Mouse (Mus musculus): Measurements from ENCODE around the gene Sctr. TPM values are rescaled to one million over a fixed set of nuclear protein-coding genes. Genes with fewer than 3 reads are reported as not detected.

Sctr gene
- polyA plus RNA-seq, 1 experiment, result not detected

GRCm38 (mm10) chr1:120044584-120044983 lies 37.9 kb downstream of the Sctr start:
- H3K4me1 ChIP-seq, result peaks cover 3% of the 10 kb centered on the region; the same call in 1 of the 2 replicates
- TF ChIP-seq GATA1 (IDR thresholded peaks at IDR 0.05; ENCODE audit: borderline replicate concordance, low read length) (no peak), FLI1 (IDR thresholded peaks at IDR 0.05; ENCODE audit: low read length) (no peak)

GRCm38 (mm10) chr1:120047325-120047724 lies 40.6 kb downstream of the Sctr start:
- peaks cover 3% of the 10 kb centered on the region; the same call in 1 of the 2 replicates for H3K4me1 ChIP-seq
- no peaks in the 10 kb centered on the region for H3K9me3 ChIP-seq
- no peak overlapping the region for H3K4me3 ChIP-seq (replicated peaks)
- H3K36me3 ChIP-seq (replicated peaks; ENCODE audit: low read length), result no peaks in the 10 kb centered on the region
- peaks cover 20% of the 10 kb centered on the region for H3K27me3 ChIP-seq (replicated peaks)
- no peak for TF ChIP-seq GATA1 (IDR thresholded peaks at IDR 0.05; ENCODE audit: borderline replicate concordance, low read length)
- no peak for TF ChIP-seq FLI1 (IDR thresholded peaks at IDR 0.05; ENCODE audit: low read length)

More at GRCm38 (mm10) chr1:120044584-120044983, 37.9 kb downstream of the Sctr start:
- Histone ChIP-seq H3K4me3 (replicated peaks) (no peak overlapping the region), H3K27me3 (replicated peaks) (peaks cover 16% of the 10 kb centered on the region), H3K9me3 (no peaks in the 10 kb centered on the region), H3K36me3 (replicated peaks; ENCODE audit: low read length) (no peaks in the 10 kb centered on the region)

GRCm38 (mm10) chr1:120051070-120051469 lies 44.4 kb downstream of the Sctr start:
- Histone ChIP-seq H3K4me1 (peaks cover 13% of the 10 kb centered on the region), H3K4me3 (replicated peaks) (no peak overlapping the region), H3K9me3 (peaks cover 4% of the 10 kb centered on the region), H3K36me3 (replicated peaks; ENCODE audit: low read length) (no peaks in the 10 kb centered on the region), H3K27me3 (replicated peaks) (peaks cover 20% of the 10 kb centered on the region)
- TF ChIP-seq FLI1 (IDR thresholded peaks at IDR 0.05; ENCODE audit: low read length) (no peak), GATA1 (IDR thresholded peaks at IDR 0.05; ENCODE audit: borderline replicate concordance, low read length) (no peak)

DNA sequence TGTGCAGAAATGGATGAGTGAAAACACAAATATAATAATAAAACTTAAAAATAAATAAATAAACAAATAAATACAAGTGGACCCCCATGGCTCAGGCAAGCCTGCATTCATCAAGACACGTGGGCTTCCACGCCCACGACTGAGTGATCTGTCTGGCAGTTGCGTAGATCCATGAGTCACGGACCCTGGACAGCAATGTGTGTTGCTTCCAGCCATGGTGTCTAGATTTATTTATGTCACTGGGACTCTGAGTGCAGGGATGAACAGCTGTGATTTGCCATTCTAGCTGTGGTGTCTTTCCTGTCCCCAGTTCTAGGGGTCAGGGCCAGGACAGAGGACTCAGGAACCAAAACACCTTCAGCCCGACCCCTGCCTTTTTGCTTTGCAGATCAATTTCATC lies 48.3 kb downstream of the Sctr start:
- peaks cover 4% of the 10 kb centered on the region for H3K9me3 ChIP-seq
- no peak overlapping the region for H3K4me3 ChIP-seq (replicated peaks)
- H3K36me3 ChIP-seq (replicated peaks; ENCODE audit: low read length), result no peaks in the 10 kb centered on the region
- no peak for TF ChIP-seq GATA1 (IDR thresholded peaks at IDR 0.05; ENCODE audit: borderline replicate concordance, low read length)
- no peak for TF ChIP-seq FLI1 (IDR thresholded peaks at IDR 0.05; ENCODE audit: low read length)
- peaks cover 20% of the 10 kb centered on the region for H3K4me1 ChIP-seq
- peaks cover 24% of the 10 kb centered on the region for H3K27me3 ChIP-seq (replicated peaks)

- Histone ChIP-seq H3K4me1 (peaks cover 20% of the 10 kb centered on the region), H3K9me3 (peaks cover 4% of the 10 kb centered on the region), H3K4me3 (replicated peaks) (no peak overlapping the region), H3K36me3 (replicated peaks; ENCODE audit: low read length) (no peaks in the 10 kb centered on the region), H3K27me3 (replicated peaks) (peaks cover 24% of the 10 kb centered on the region)
- no peak for TF ChIP-seq FLI1 (IDR thresholded peaks at IDR 0.05; ENCODE audit: low read length)
- no peak for TF ChIP-seq GATA1 (IDR thresholded peaks at IDR 0.05; ENCODE audit: borderline replicate concordance, low read length)
These were observed 48.8 kb downstream of the Sctr start for GRCm38 (mm10) chr1:120055475-120055874.

DNA sequence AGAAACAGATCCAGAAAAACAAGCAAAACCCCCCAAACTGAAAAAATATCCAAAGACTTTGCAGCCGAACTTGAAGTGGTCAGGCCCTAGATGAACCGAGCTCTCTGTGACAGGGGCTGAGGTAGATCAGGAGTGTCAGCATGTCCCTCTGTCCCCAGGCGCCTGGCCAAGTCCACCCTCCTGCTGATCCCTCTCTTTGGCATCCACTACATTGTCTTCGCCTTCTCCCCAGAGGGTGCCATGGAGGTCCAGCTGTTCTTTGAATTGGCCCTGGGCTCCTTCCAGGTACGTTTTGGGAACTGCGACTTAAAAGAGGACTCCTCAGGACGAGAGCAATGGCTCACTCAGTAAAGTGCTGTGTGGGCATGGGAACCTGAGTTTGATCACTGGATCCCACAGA lies 49.5 kb downstream of the Sctr start:
- Histone ChIP-seq H3K36me3 (replicated peaks; ENCODE audit: low read length) (no peaks in the 10 kb centered on the region), H3K4me3 (replicated peaks) (no peak overlapping the region), H3K27me3 (replicated peaks) (peaks cover 24% of the 10 kb centered on the region), H3K9me3 (peaks cover 4% of the 10 kb centered on the region), H3K4me1 (peaks cover 20% of the 10 kb centered on the region)
- TF ChIP-seq GATA1 (IDR thresholded peaks at IDR 0.05; ENCODE audit: borderline replicate concordance, low read length) (no peak), FLI1 (IDR thresholded peaks at IDR 0.05; ENCODE audit: low read length) (no peak)

DNA sequence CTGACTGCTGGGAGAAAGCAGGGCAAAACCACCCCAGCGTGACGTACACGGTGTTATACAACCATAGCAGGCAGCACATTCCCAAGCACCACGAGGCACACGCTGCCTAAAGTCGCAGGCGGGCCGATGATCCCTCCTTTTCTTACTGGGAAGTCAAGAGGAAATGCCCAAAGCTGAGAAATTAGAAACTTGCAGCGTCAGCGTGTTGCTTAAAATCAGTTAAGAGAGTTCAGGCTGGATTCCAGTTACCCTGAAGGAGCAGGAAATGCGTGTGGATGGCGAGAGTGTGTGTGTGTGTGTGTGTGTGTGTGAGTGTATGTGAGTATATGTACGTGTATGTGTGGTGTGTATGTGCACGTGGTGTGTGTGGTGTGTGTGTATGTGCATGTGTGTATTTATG lies 50.4 kb downstream of the Sctr start:
- Histone ChIP-seq H3K4me3 (replicated peaks) (peak overlapping the region; percentile 78), H3K9me3 (peaks cover 4% of the 10 kb centered on the region), H3K4me1 (peaks cover 20% of the 10 kb centered on the region), H3K27me3 (replicated peaks) (peaks cover 24% of the 10 kb centered on the region), H3K36me3 (replicated peaks; ENCODE audit: low read length) (no peaks in the 10 kb centered on the region)
- no peak for TF ChIP-seq GATA1 (IDR thresholded peaks at IDR 0.05; ENCODE audit: borderline replicate concordance, low read length)
- no peak for TF ChIP-seq FLI1 (IDR thresholded peaks at IDR 0.05; ENCODE audit: low read length)

GRCm38 (mm10) chr1:120057674-120058430 lies 51.2 kb downstream of the Sctr start:
- Histone ChIP-seq H3K4me1 (peaks cover 20% of the 10 kb centered on the region), H3K36me3 (replicated peaks; ENCODE audit: low read length) (no peaks in the 10 kb centered on the region), H3K4me3 (replicated peaks) (no peak overlapping the region), H3K27me3 (replicated peaks) (peaks cover 23% of the 10 kb centered on the region), H3K9me3 (peaks cover 4% of the 10 kb centered on the region)
- TF ChIP-seq GATA1 (IDR thresholded peaks at IDR 0.05; ENCODE audit: borderline replicate concordance, low read length), result no peak
- no peak for TF ChIP-seq FLI1 (IDR thresholded peaks at IDR 0.05; ENCODE audit: low read length)

- Histone ChIP-seq H3K4me1 (peaks cover 12% of the 10 kb centered on the region), H3K36me3 (replicated peaks; ENCODE audit: low read length) (no peaks in the 10 kb centered on the region), H3K27me3 (replicated peaks) (peaks cover 24% of the 10 kb centered on the region)
These were observed 54.0 kb downstream of the Sctr start for GRCm38 (mm10) chr1:120060687-120061086.

GRCm38 (mm10) chr1:120062231-120062630 lies 55.5 kb downstream of the Sctr start:
- Histone ChIP-seq H3K9me3 (no peaks in the 10 kb centered on the region), H3K4me1 (peaks cover 5% of the 10 kb centered on the region; the same call in 1 of the 2 replicates), H3K4me3 (replicated peaks) (no peak overlapping the region), H3K27me3 (replicated peaks) (peaks cover 26% of the 10 kb centered on the region), H3K36me3 (replicated peaks; ENCODE audit: low read length) (no peaks in the 10 kb centered on the region)
- TF ChIP-seq FLI1 (IDR thresholded peaks at IDR 0.05; ENCODE audit: low read length) (no peak), GATA1 (IDR thresholded peaks at IDR 0.05; ENCODE audit: borderline replicate concordance, low read length) (no peak)

More at GRCm38 (mm10) chr1:120060687-120061086, 54.0 kb downstream of the Sctr start:
- no peaks in the 10 kb centered on the region for H3K9me3 ChIP-seq
- TF ChIP-seq FLI1 (IDR thresholded peaks at IDR 0.05; ENCODE audit: low read length) (no peak), GATA1 (IDR thresholded peaks at IDR 0.05; ENCODE audit: borderline replicate concordance, low read length) (no peak)
- no peak overlapping the region for H3K4me3 ChIP-seq (replicated peaks)

Data from megakaryocyte, embryonic 14.5 days (primary cell).